Comparison of ENCODE assay signal across 20 mouse cellular contexts in genomic region chr16:58689555-58690169, GRCm38 (mm10). TPM values are rescaled to one million over a fixed set of nuclear protein-coding genes. Genes with fewer than 3 reads are reported as not detected.
"Had no signal": no experiment of that assay in that cellular context is flagged by ENCODE, and none has a peak within 500 bp of the region (broad histone marks: within the 10 kb centered on the region; RNA-seq: fewer than 3 reads in every experiment).

No protein-coding gene starts in this region.

- H3K4me1 ChIP-seq: limb, embryonic 10.5 days; neural tube, embryonic 13.5 days had no signal

- ATAC-seq: liver, embryonic 12.5 days; midbrain, embryonic 16.5 days had no signal

- H3K36me3 ChIP-seq: limb, embryonic 10.5 days; liver, embryonic 12.5 days; neural tube, embryonic 13.5 days had no signal

- H3K27ac ChIP-seq: left cerebral cortex, adult 2 months; limb, embryonic 10.5 days; liver, embryonic 12.5 days; neural tube, embryonic 13.5 days; stomach, postnatal 0 days had no signal

- DNase-seq: kidney, adult 8-10 months; kidney, postnatal 25 days; lung, embryonic 14.5 days; lung, postnatal 10 days; lung, postnatal 4 days; retina, postnatal 1 day; right cerebral cortex, postnatal 4 days had no signal

- H3K4me3 ChIP-seq: left cerebral cortex, adult 2 months; limb, embryonic 10.5 days; liver, embryonic 12.5 days; neural tube, embryonic 13.5 days had no signal

- H3K27me3 ChIP-seq: liver, embryonic 12.5 days; megakaryocyte, embryonic 14.5 days; neural tube, embryonic 13.5 days had no signal

- H3K9ac ChIP-seq: liver, embryonic 12.5 days; lung, embryonic 14.5 days; neural tube, embryonic 13.5 days had no signal

- H3K9me3 ChIP-seq: limb, embryonic 10.5 days; liver, embryonic 12.5 days; megakaryocyte, embryonic 14.5 days; neural tube, embryonic 13.5 days had no signal

- H3K4me2 ChIP-seq: liver, embryonic 12.5 days; lung, embryonic 14.5 days; midbrain, embryonic 11.5 days; neural tube, embryonic 13.5 days had no signal

RNA-seq across cellular contexts. Expression of gene Gpr15, which starts 29.2 kb away (rescaled TPM):
- total RNA-seq: layer of hippocampus, postnatal 25 days; left cerebral cortex, adult 2 months; left cerebral cortex, postnatal 14 days had no signal
- polyA plus RNA-seq: kidney, embryonic 16.5 days; limb, embryonic 10.5 days; liver, embryonic 12.5 days; liver, embryonic 16.5 days; lung, embryonic 14.5 days; midbrain, embryonic 11.5 days; neural tube, embryonic 13.5 days; stomach, postnatal 0 days had no signal

RNA-seq across cellular contexts. Expression of gene E330017A01Rik, which starts 51.1 kb away (rescaled TPM):
- total RNA-seq: layer of hippocampus, postnatal 25 days; left cerebral cortex, adult 2 months; left cerebral cortex, postnatal 14 days had no signal
- polyA plus RNA-seq: kidney, embryonic 16.5 days; limb, embryonic 10.5 days; limb, embryonic 14.5 days; liver, embryonic 12.5 days; liver, embryonic 16.5 days; lung, embryonic 14.5 days; midbrain, embryonic 11.5 days; midbrain, embryonic 16.5 days; stomach, postnatal 0 days had no signal
